Mouse (Mus musculus) intestine, embryonic 14.5 days (tissue): ENCODE results near the gene Calm4. TPM values are rescaled to one million over a fixed set of nuclear protein-coding genes. Genes with fewer than 3 reads are reported as not detected.
"Not testable (repeated sequence)": the region's sequence is repeated elsewhere in the genome, so short reads cannot be mapped to it uniquely, and the experiment has no call there.

Experiments
- ATAC-seq: fragments of 200-750 bp; cut with Nextera tagmentation; replicated peaks from 2 replicates; pipeline ENCODE4 v1.8.0; 2017; ENCODE audit warnings: low read depth, moderate number of reproducible peaks, moderate TSS enrichment, moderate library complexity; ENCODE audit not compliant: low FRiP score, low TSS enrichment
- DNase-seq: peaks from one replicate; pipeline ENCODE4 v3.0.0-alpha.2; 2018; ENCODE audit warnings: low spot score
- H3K27ac ChIP-seq: fragments of 300-500 bp; sonication (generic); 2 replicates; pipeline ENCODE4 v1.5.1; 2014; ENCODE audit warnings: low read depth, mild to moderate bottlenecking, control low read depth
- H3K27me3 ChIP-seq: fragments of 300-500 bp; sonication (generic); replicated peaks from 2 replicates; pipeline ENCODE4 v1.6.1; 2014; ENCODE audit warnings: low read length, control low read depth; ENCODE audit not compliant: control insufficient read depth, insufficient read depth
- H3K36me3 ChIP-seq: fragments of 300-500 bp; sonication (generic); 2 replicates; pipeline ENCODE4 v1.6.1; 2014; ENCODE audit warnings: low read length, control low read depth; ENCODE audit not compliant: control insufficient read depth, insufficient read depth
- H3K4me1 ChIP-seq: fragments of 300-500 bp; sonication (generic); replicated peaks from 2 replicates; pipeline ENCODE4 v1.6.1; 2014; ENCODE audit warnings: low read length, control low read depth, mixed read lengths; ENCODE audit not compliant: control insufficient read depth, insufficient read depth
- H3K4me2 ChIP-seq: fragments of 300-500 bp; sonication (generic); 2 replicates; pipeline ENCODE4 v1.6.1; 2014; ENCODE audit warnings: low read length
- H3K4me3 ChIP-seq: fragments of 300-500 bp; sonication (generic); 2 replicates; pipeline ENCODE4 v1.5.1; 2014; ENCODE audit warnings: low read depth, low read length, control low read depth, mixed read lengths
- H3K9ac ChIP-seq: fragments of 300-500 bp; sonication (generic); 2 replicates; pipeline ENCODE4 v1.6.1; 2014; ENCODE audit warnings: mild to moderate bottlenecking, low read length
- H3K9me3 ChIP-seq: fragments of 300-500 bp; sonication (generic); 2 replicates; pipeline ENCODE4 v1.6.1; 2016; ENCODE audit warnings: low read length, control low read depth; ENCODE audit not compliant: control insufficient read depth
- WGBS: fragments of 180-500 bp; shearing (Covaris S2); extraction: QIAGEN DNeasy Blood & Tissue Kit; methylation state at CpG from one replicate; pipeline ENCODE4 v1.1.7; 2014; 5-methylcytosine and 5-hydroxymethylcytosine counted together
- polyA plus RNA-seq: library from polyadenylated mRNA; unstranded; fragments of >200 nt; fragmentation: Nextera tagmentation; extraction: Ambion mirVana; gene quantifications from 2 replicates; pipeline ENCODE4 v1.2.1, GENCODE M21; 2014

Gene Calm4
- polyA plus RNA-seq, 1 experiment from 2014 or later, result not detected

GRCm38 (mm10) chr13:3807131-3807827 is 30.3 kb upstream of the Calm4 start:
- H3K27ac ChIP-seq, result no peak overlapping the region
- ATAC-seq (no peak), DNase-seq (peak; percentile 42)
- no peaks in the 10 kb centered on the region for H3K27me3 ChIP-seq
- H3K4me3 ChIP-seq, result no peak overlapping the region
- no peaks in the 10 kb centered on the region for H3K9me3 ChIP-seq
- WGBS, result 82% methylated on average over 7 of the region's 7 CpGs
- no peak overlapping the region for H3K9ac ChIP-seq
- H3K36me3 ChIP-seq, result no peaks in the 10 kb centered on the region
- no peak overlapping the region for H3K4me2 ChIP-seq
- no peaks in the 10 kb centered on the region for H3K4me1 ChIP-seq

- 0 out of 2 replicates have a peak, but pooled peaks cover 4% of the 10 kb centered on the region for H3K4me1 ChIP-seq
- no peaks in the 10 kb centered on the region for H3K36me3 ChIP-seq
- 59% methylated on average over 5 of the region's 5 CpGs for WGBS
- H3K27ac ChIP-seq, result no peak overlapping the region
- H3K27me3 ChIP-seq, result no peaks in the 10 kb centered on the region
- H3K9me3 ChIP-seq, result no peaks in the 10 kb centered on the region
- no peak overlapping the region for H3K4me3 ChIP-seq
- ATAC-seq (no peak), DNase-seq (peak; percentile 44)
- H3K4me2 ChIP-seq, result no peak overlapping the region
- no peak overlapping the region for H3K9ac ChIP-seq
Observed at GRCm38 (mm10) chr13:3818012-3818739, 19.4 kb upstream of the Calm4 start.

- Histone ChIP-seq H3K9ac (no peak overlapping the region), H3K4me1 (0 out of 2 replicates have a peak, but pooled peaks cover 4% of the 10 kb centered on the region), H3K36me3 (no peaks in the 10 kb centered on the region), H3K27me3 (no peaks in the 10 kb centered on the region), H3K9me3 (no peaks in the 10 kb centered on the region), H3K4me3 (no peak overlapping the region), H3K27ac (no peak overlapping the region), H3K4me2 (no peak overlapping the region)
- DNase-seq (peak; percentile 46), ATAC-seq (no peak)
- 64% methylated on average over 2 of the region's 2 CpGs for WGBS
Observed at GRCm38 (mm10) chr13:3818740-3819076, 18.8 kb upstream of the Calm4 start.

- ATAC-seq (no peak), DNase-seq (peak; percentile 42)
- Histone ChIP-seq H3K4me1 (0 out of 2 replicates have a peak, but pooled peaks cover 4% of the 10 kb centered on the region), H3K9ac (no peak overlapping the region), H3K4me3 (no peak overlapping the region), H3K36me3 (no peaks in the 10 kb centered on the region), H3K9me3 (no peaks in the 10 kb centered on the region), H3K4me2 (no peak overlapping the region), H3K27ac (no peak overlapping the region), H3K27me3 (no peaks in the 10 kb centered on the region)
- WGBS, result 63% methylated on average over 4 of the region's 4 CpGs
Observed at GRCm38 (mm10) chr13:3822105-3822504, 15.5 kb upstream of the Calm4 start.

GRCm38 (mm10) chr13:3825726-3826125 is 11.8 kb upstream of the Calm4 start:
- DNase-seq (peak; percentile 27), ATAC-seq (no peak)
- Histone ChIP-seq H3K36me3 (no peaks in the 10 kb centered on the region), H3K27ac (no peak overlapping the region), H3K9me3 (no peaks in the 10 kb centered on the region), H3K9ac (no peak overlapping the region), H3K4me3 (no peak overlapping the region), H3K27me3 (no peaks in the 10 kb centered on the region), H3K4me1 (no peaks in the 10 kb centered on the region), H3K4me2 (no peak overlapping the region)

- no peaks in the 10 kb centered on the region for H3K4me1 ChIP-seq
- DNase-seq (no peak), ATAC-seq (no peak)
- no peak overlapping the region for H3K4me3 ChIP-seq
- no peaks in the 10 kb centered on the region for H3K27me3 ChIP-seq
- H3K27ac ChIP-seq, result no peak overlapping the region
- WGBS, result 82% methylated on average over 5 of the region's 5 CpGs
- H3K36me3 ChIP-seq, result no peaks in the 10 kb centered on the region
- H3K9me3 ChIP-seq, result no peaks in the 10 kb centered on the region
- no peak overlapping the region for H3K4me2 ChIP-seq
- no peak overlapping the region for H3K9ac ChIP-seq
Observed at GRCm38 (mm10) chr13:3831546-3831945, 6.0 kb upstream of the Calm4 start.

- Histone ChIP-seq H3K4me2 (no peak overlapping the region), H3K36me3 (no peaks in the 10 kb centered on the region), H3K4me1 (no peaks in the 10 kb centered on the region), H3K27ac (no peak overlapping the region), H3K9me3 (no peaks in the 10 kb centered on the region), H3K9ac (no peak overlapping the region), H3K27me3 (no peaks in the 10 kb centered on the region), H3K4me3 (no peak overlapping the region)
- ATAC-seq, result 0 out of 2 replicates have a peak, but pooled peaks have one; percentile 12
- no peak for DNase-seq
- 61% methylated on average over 1 of the region's 1 CpGs for whole genome bisulfite sequencing
Observed at GRCm38 (mm10) chr13:3831994-3832393, 5.6 kb upstream of the Calm4 start.

GRCm38 (mm10) chr13:3832450-3832849 is 5.1 kb upstream of the Calm4 start:
- no peak overlapping the region for H3K4me3 ChIP-seq
- 46% methylated on average over 2 of the region's 2 CpGs for WGBS
- H3K27ac ChIP-seq, result no peak overlapping the region
- H3K36me3 ChIP-seq, result no peaks in the 10 kb centered on the region
- no peaks in the 10 kb centered on the region for H3K4me1 ChIP-seq
- no peaks in the 10 kb centered on the region for H3K9me3 ChIP-seq
- no peak overlapping the region for H3K9ac ChIP-seq
- H3K4me2 ChIP-seq, result no peak overlapping the region
- H3K27me3 ChIP-seq, result no peaks in the 10 kb centered on the region
- DNase-seq, result peak; percentile 23
- no peak for ATAC-seq

- H3K27me3 ChIP-seq, ATAC-seq, H3K9ac ChIP-seq, H3K4me2 ChIP-seq, H3K4me3 ChIP-seq, H3K27ac ChIP-seq, DNase-seq, H3K9me3 ChIP-seq, H3K4me1 ChIP-seq, H3K36me3 ChIP-seq: not testable (repeated sequence)
Observed at GRCm38 (mm10) chr13:3833644-3834043, 3.9 kb upstream of the Calm4 start.
